Mouse (Mus musculus) adrenal gland, adult 18-20 months (tissue): Measurements from ENCODE around the gene Sf3a3. TPM values are rescaled to one million over a fixed set of nuclear protein-coding genes. Genes with fewer than 3 reads are reported as not detected.

ENCODE experiments used
- DNase-seq, 2 experiments: peaks; one replicate each; pipeline ENCODE4 v3.0.0; 2021 to 2022; ENCODE audit warnings: low spot score in 2 of 2
- long read RNA-seq, 2 experiments: library from polyadenylated mRNA; stranded (forward); transcript quantifications; one replicate each; pipeline ENCODE4 v2.0.0; 2021
- total RNA-seq, 2 experiments: library from RNA; stranded (reverse); gene quantifications; 1 replicate in 1 of 2; 2 replicates in 1 of 2; pipeline ENCODE4 v1.2.3; 2021

The Sf3a3 gene
- total RNA-seq, result 10 to 100 TPM; 33.1 to 34.9 TPM
- long read RNA-seq, experiment 1, transcript Sf3a3-201 (17 exons, 1,820 nt), result major isoform, 25 of 34 reads
- long read RNA-seq, experiment 1, partial matches to known transcripts, result 2 of 34 reads
- long read RNA-seq, experiment 1, other reads (novel, unspliced or antisense), result 7 of 34 reads
- long read RNA-seq, experiment 2, transcript Sf3a3-201 (17 exons, 1,820 nt), result major isoform, 44 of 59 reads
- long read RNA-seq, experiment 2, partial matches to known transcripts, result 5 of 59 reads
- long read RNA-seq, experiment 2, other reads (novel, unspliced or antisense), result 10 of 59 reads

GRCm38 (mm10) chr4:124714545-124715481 is at the start of gene Sf3a3:
Gene Sf3a3 (plus strand): TSS chr4:124714776.
- DNase-seq, result peak; percentile 88 to 93

DNA sequence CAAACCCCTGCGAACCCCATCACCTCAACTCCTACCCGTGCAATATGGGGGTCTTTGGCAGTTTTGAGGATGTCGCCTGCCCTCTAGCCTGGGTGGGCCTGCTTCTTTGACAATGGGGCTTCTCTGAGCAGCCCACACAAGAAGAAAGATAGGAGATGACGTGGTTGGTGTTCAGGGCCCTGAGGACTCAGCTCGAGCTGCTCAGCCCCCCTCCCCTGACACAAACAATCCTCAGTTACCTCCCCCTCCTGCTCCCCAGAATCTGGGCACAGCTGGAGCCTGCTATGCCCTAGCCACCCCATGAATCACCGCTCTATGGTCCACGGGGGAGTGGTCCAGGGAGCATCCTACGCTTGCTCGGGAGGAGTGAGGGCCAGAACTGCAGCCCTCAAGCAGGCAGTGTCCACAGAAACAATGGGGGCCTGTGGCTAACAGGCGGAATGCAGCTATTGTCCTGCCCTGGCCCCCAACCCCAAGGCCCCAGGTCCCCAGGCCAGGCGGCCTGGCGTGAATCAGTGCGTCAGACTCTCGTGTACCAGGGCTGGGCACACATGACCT is 47.0 kb upstream of the Sf3a3 start:
- DNase-seq, result no peak

GRCm38 (mm10) chr4:124668078-124668477 is 46.5 kb upstream of the Sf3a3 start:
- DNase-seq, result no peak

GRCm38 (mm10) chr4:124670232-124670631 is 44.3 kb upstream of the Sf3a3 start:
- no peak for DNase-seq

DNA sequence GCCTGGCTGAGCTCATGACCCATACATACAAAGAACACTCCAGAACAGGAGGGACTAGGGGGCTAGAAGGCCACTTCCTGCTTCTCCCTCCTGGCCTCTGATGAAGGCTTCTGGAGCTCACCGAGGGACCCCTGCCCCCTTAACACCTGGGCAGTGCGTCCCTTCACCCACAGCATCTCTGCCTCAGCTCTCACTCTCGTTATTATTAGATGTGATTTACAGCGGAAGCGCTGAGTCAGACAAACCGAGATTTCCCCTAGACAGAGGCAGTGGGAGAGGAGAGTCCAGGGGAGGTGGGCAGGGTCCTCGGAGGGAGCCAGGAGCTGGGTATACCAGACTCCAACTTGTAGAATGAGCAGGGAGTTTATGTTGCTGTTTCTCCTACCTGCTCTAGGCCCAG is 43.0 kb upstream of the Sf3a3 start:
- no peak for DNase-seq

DNA sequence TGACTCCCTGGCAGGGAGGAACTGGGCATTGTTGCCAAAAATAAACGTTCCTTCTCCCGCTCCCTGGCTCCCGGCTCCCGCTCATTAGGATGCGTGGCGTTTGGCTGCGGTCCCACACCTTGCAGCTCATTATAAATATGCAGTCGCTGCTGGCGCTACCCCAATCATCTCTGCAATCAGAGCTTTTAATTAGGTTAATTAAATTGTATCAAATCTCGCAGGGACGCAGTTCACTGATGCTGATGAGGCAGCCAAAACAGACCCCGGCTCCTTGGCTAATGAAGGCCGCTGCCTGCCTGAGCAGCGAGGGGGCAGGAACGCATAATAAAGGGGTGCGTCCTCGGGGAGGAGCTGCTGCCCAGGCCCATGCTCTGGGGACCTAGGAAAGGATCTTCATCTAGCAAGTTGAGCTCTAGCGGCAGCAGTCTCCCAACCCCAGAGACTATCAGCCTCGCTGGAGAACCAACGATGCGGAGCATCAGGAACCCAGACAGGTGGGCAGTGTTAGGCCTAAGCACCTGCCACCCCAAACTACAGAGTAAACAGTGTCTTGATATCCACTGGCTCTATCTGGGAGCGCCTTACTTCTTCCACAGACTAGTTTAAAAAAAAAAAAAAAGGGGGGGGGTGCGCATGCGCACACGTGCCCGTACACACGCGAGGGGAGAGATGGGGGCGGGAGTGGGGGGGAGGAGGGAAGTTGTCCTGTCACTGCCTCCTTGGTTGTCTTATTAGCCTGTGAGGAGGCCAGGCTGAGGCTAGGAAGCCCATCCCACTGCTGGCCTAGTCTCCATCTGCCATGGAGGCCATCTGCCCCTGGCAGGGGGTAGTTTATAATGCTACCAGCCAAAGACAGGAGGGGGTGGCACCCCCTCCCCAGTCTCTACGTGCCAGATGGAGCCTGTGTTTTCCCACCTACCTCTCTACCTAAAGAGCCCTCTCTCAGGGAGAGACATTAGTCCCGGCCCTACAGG is 41.9 kb upstream of the Sf3a3 start:
- no peak for DNase-seq

DNA sequence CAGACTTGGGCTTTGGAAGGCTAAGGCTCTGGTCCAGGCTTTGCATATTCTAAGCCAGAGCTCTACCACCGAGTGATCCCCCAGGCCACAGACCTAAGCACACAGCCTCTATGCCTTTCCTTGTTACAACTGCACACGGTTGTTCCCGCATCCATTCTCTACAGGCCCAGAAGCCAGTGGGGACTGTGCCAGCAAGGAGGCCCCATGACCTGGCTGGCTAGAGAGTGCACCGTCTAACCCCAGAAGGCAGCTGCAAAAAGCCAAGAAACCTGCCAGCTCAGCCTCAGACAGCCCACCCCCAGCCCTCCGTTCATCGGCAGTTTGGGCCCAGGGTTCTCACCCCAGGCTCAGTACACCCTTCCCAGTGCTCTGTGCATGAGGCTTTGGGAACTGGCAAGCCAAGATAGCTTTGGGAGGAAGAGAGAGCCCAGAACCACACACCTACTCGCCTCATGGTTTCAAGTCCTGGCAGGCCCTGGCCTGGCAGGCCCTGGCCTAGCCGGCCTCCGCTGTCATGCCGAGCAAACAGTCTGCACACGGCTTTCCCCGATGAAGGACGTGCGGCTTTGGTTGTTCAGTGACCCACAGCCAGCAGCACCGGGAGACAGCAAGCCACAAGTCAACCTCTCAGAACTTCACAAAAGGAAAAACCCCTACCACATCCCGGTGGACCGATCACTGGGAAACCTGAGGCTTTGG is 40.1 kb upstream of the Sf3a3 start:
- DNase-seq, result no peak

GRCm38 (mm10) chr4:124675037-124675436 is 39.5 kb upstream of the Sf3a3 start:
- peak; percentile 44 to 59 for DNase-seq

GRCm38 (mm10) chr4:124675958-124676357 is 38.6 kb upstream of the Sf3a3 start:
- no peak for DNase-seq

GRCm38 (mm10) chr4:124682270-124682669 is 32.3 kb upstream of the Sf3a3 start:
- DNase-seq, result no peak

DNA sequence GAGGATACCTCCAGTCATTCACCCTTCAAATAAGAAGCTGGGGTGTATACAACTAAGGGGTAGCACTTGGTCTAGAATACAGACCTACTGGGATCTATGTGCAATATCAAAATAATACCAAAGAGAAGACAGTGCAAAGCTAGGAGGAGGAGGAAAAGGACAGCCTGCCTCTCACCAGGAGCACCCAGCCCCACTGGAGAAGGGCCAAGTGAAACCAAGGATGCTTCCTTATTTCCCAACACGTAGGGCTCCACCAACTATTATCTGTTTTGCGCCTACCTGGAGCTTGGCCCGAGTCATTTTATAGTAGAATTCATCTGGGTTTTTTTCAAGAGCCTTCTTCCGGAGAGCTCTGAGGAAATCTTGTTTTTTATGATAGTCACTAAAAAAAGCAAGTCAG is 31.1 kb upstream of the Sf3a3 start:
- DNase-seq, result no peak

GRCm38 (mm10) chr4:124685004-124685403 is 29.6 kb upstream of the Sf3a3 start:
- DNase-seq, result no peak

GRCm38 (mm10) chr4:124685453-124685852 is 29.1 kb upstream of the Sf3a3 start:
- DNase-seq, result no peak

DNA sequence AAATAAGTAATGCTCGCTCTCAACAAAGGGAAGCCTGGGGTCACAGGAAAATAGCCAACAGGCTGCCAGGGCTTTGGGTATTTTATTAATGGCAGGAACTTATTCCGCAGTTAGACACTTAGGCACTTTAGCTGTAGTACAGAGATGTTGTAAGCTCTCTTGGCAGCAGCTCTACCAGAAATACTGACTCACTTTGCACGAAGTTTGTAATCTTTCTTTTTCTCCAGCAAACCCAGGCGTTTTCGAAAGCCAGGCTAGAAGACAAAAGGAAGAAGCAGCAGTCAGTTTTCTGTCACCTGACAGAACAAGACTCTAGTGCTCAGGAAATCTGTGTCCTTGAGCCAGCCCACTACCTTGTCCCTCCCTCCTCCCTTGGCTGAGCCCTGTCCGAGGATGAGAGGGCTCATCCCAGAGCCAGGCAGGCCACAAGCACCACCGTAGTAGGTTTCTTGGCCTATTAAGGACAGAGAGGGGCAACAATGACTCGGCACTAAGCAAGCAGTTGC is 28.6 kb upstream of the Sf3a3 start:
- DNase-seq, result peak in 1 of 2 experiments; percentile 25

- no peak for DNase-seq
These were observed 23.1 kb upstream of the Sf3a3 start for GRCm38 (mm10) chr4:124691455-124691854.

- no peak for DNase-seq
These were observed 22.1 kb upstream of the Sf3a3 start for GRCm38 (mm10) chr4:124692416-124692861.

GRCm38 (mm10) chr4:124693135-124693894 is 21.3 kb upstream of the Sf3a3 start, which contains the start of gene Utp11:
Gene Utp11 (minus strand): TSS chr4:124693600.
- peak; percentile 77 to 78 for DNase-seq

- DNase-seq, result no peak
These were observed 20.0 kb upstream of the Sf3a3 start for GRCm38 (mm10) chr4:124694572-124694971.
